Mouse (Mus musculus) megakaryocyte progenitor cell, adult 5-6 weeks (primary cell): ENCODE results near the gene Rnf215. TPM values are rescaled to one million over a fixed set of nuclear protein-coding genes. Genes with fewer than 3 reads are reported as not detected.
A peak's percentile ranks its signal among the peaks of the same experiment; 100 is the strongest.
"Not testable (repeated sequence)": the region's sequence is repeated elsewhere in the genome, so short reads cannot be mapped to it uniquely, and the experiment has no call there.

Source experiments
- ATAC-seq: replicated peaks from 2 replicates; pipeline ENCODE4 v1.8.0; 2016; ENCODE audit warnings: mild to moderate bottlenecking, moderate TSS enrichment, inconsistent platforms; ENCODE audit not compliant: poor library complexity
- total RNA-seq, 2 experiments: library from RNA; stranded (forward) in 1 of 2; stranded (reverse) in 1 of 2; fragments of 157-497, 149-512 nt in 1 of 2; fragments of 200-1000 nt in 1 of 2; gene quantifications; 2 replicates each; pipeline versions ENCODE4 v1.2.3 to v1.2.4; 2015 to 2017

Gene Rnf215
- total RNA-seq (2015) (2.5 and 4.7 TPM in 2 replicates), total RNA-seq (2017) (5.9 and 8.8 TPM in 2 replicates)

- peak; percentile 93 for ATAC-seq
Observed at GRCm38 (mm10) chr11:4134986-4135935, at the start of gene Rnf215. Gene Rnf215, plus strand, starts transcription at chr11:4135202.

- peak; percentile 94 for ATAC-seq
Observed at GRCm38 (mm10) chr11:4086246-4086645, 48.8 kb upstream of the Rnf215 start.

- ATAC-seq = no peak
Observed at GRCm38 (mm10) chr11:4087267-4087666, 47.7 kb upstream of the Rnf215 start.

GRCm38 (mm10) chr11:4093459-4094377 is 41.3 kb upstream of the Rnf215 start:
- no peak for ATAC-seq

GRCm38 (mm10) chr11:4094378-4095170 is 40.4 kb upstream of the Rnf215 start:
- peak; percentile 54 for ATAC-seq

- peak; percentile 21 for ATAC-seq
Observed at GRCm38 (mm10) chr11:4095171-4096053, 39.6 kb upstream of the Rnf215 start, which contains the start of gene Mtfp1. Gene Mtfp1, minus strand, starts transcription at chr11:4095445.

- peak; percentile 85 for ATAC-seq
Observed at GRCm38 (mm10) chr11:4096054-4096984, 38.7 kb upstream of the Rnf215 start.

- no peak for ATAC-seq
Observed at GRCm38 (mm10) chr11:4097091-4097621, 37.8 kb upstream of the Rnf215 start.

GRCm38 (mm10) chr11:4098120-4098519 is 36.9 kb upstream of the Rnf215 start:
- no peak for ATAC-seq

GRCm38 (mm10) chr11:4098816-4099215 is 36.2 kb upstream of the Rnf215 start:
- ATAC-seq = no peak

- ATAC-seq = no peak
Observed at GRCm38 (mm10) chr11:4099447-4099846, 35.6 kb upstream of the Rnf215 start.

GRCm38 (mm10) chr11:4101851-4102250 is 33.2 kb upstream of the Rnf215 start:
- ATAC-seq = peak; percentile 27

GRCm38 (mm10) chr11:4103522-4103921 is 31.5 kb upstream of the Rnf215 start:
- ATAC-seq = no peak

- no peak for ATAC-seq
Observed at GRCm38 (mm10) chr11:4104989-4105388, 30.0 kb upstream of the Rnf215 start.

GRCm38 (mm10) chr11:4105444-4105843 is 29.6 kb upstream of the Rnf215 start:
- no peak for ATAC-seq

GRCm38 (mm10) chr11:4107901-4108300 is 27.1 kb upstream of the Rnf215 start:
- not testable (repeated sequence) for ATAC-seq

GRCm38 (mm10) chr11:4108691-4109090 is 26.3 kb upstream of the Rnf215 start:
- no peak for ATAC-seq

- no peak for ATAC-seq
Observed at GRCm38 (mm10) chr11:4112033-4112432, 23.0 kb upstream of the Rnf215 start.
